ENCODE assay signal across 8 mouse cellular contexts in genomic region chr17:4906504-4906903, GRCm38 (mm10).
DNase-seq lines count a peak whose midpoint lies in the region; ATAC-seq and TF ChIP-seq lines count a peak whose summit lies in the region.

No protein-coding gene starts in this region.

- no peak overlapping the region for H3K4me2 ChIP-seq in heart, embryonic 11.5 days
- 0 out of 2 replicates have a peak overlapping the region, but pooled peaks have one; percentile 74 for H3K4me2 ChIP-seq in forebrain, postnatal 0 days (ENCODE audit: low read depth)
- H3K4me2 ChIP-seq in midbrain, embryonic 12.5 days (replicated peaks) = peak overlapping the region; percentile 69

- ATAC-seq in heart, embryonic 11.5 days (replicated peaks; ENCODE audit: insufficient number of reproducible peaks, low FRiP score, low TSS enrichment) = no peak
- ATAC-seq in forebrain, postnatal 0 days = no peak
- no peak for ATAC-seq in midbrain, embryonic 12.5 days (ENCODE audit: low FRiP score, low read depth)

- peak overlapping the region; percentile 35; the same call in 1 of the 2 replicates for H3K27ac ChIP-seq in heart, embryonic 11.5 days (ENCODE audit: low read depth, low read length)
- peak overlapping the region; percentile 97; the same call in 1 of the 2 replicates for H3K27ac ChIP-seq in forebrain, postnatal 0 days (ENCODE audit: low read depth, low read length)
- H3K27ac ChIP-seq in midbrain, embryonic 12.5 days (replicated peaks) = peak overlapping the region; percentile 99

- 59% methylated on average over 3 of the region's 3 CpGs for WGBS in heart, embryonic 11.5 days (ENCODE audit: insufficient replicate concordance)
- WGBS in forebrain, postnatal 0 days = 14% methylated on average over 3 of the region's 3 CpGs
- 26% methylated on average over 3 of the region's 3 CpGs for WGBS in midbrain, embryonic 12.5 days

- no peak for TF ChIP-seq CTCF in forebrain, postnatal 0 days (IDR thresholded peaks at IDR 0.05; ENCODE audit: low read depth)

- no peaks in the 10 kb centered on the region for H3K27me3 ChIP-seq in heart, embryonic 11.5 days (ENCODE audit: control insufficient read depth, insufficient read depth, low read length)
- no peaks in the 10 kb centered on the region for H3K27me3 ChIP-seq in forebrain, postnatal 0 days (ENCODE audit: insufficient read depth, low read length)
- H3K27me3 ChIP-seq in midbrain, embryonic 12.5 days = peaks cover 4% of the 10 kb centered on the region; the same call in 1 of the 2 replicates

- H3K9ac ChIP-seq in heart, embryonic 11.5 days (ENCODE audit: low read depth, low read length) = no peak overlapping the region
- no peak overlapping the region for H3K9ac ChIP-seq in forebrain, postnatal 0 days
- H3K9ac ChIP-seq in midbrain, embryonic 12.5 days (replicated peaks) = no peak overlapping the region

- H3K4me1 ChIP-seq in heart, embryonic 11.5 days (ENCODE audit: control insufficient read depth, insufficient read depth, low read length) = no peaks in the 10 kb centered on the region
- H3K4me1 ChIP-seq in forebrain, postnatal 0 days (ENCODE audit: insufficient read depth) = 0 out of 2 replicates have a peak, but pooled peaks cover 8% of the 10 kb centered on the region
- H3K4me1 ChIP-seq in midbrain, embryonic 12.5 days = peaks cover 11% of the 10 kb centered on the region

- H3K9me3 ChIP-seq in heart, embryonic 11.5 days (replicated peaks; ENCODE audit: control insufficient read depth, low read length) = no peaks in the 10 kb centered on the region
- no peaks in the 10 kb centered on the region for H3K9me3 ChIP-seq in forebrain, postnatal 0 days (ENCODE audit: low read length)
- H3K9me3 ChIP-seq in midbrain, embryonic 12.5 days = no peaks in the 10 kb centered on the region

- no peak for DNase-seq in heart, postnatal 14 days
- DNase-seq in NIH3T3 (ENCODE audit: low read depth) = peak; percentile 31
- DNase-seq in forebrain, postnatal 0 days = peak; percentile 35
- no peak for DNase-seq in urinary bladder, postnatal 25 days (ENCODE audit: low spot score)
- no peak for DNase-seq in spleen, postnatal 4 days (ENCODE audit: low spot score in 2 of 2)
- no peak for DNase-seq in layer of hippocampus, adult 11-12 months (ENCODE audit: low spot score)

- intact Hi-C loops in heart, postnatal 14 days (cut with DNase I) = loop anchor here (5.0 kb wide), 1 partner anchor 281 kb away; no protein-coding TSS in a partner anchor

- H3K4me3 ChIP-seq in heart, embryonic 11.5 days (ENCODE audit: low read depth, low read length) = no peak overlapping the region
- no peak overlapping the region; the same call in 1 of the 2 replicates for H3K4me3 ChIP-seq in forebrain, postnatal 0 days (ENCODE audit: low read depth, low read length)
- H3K4me3 ChIP-seq in midbrain, embryonic 12.5 days = no peak overlapping the region

- H3K36me3 ChIP-seq in heart, embryonic 11.5 days (ENCODE audit: control insufficient read depth, insufficient read depth, low read length) = no peaks in the 10 kb centered on the region
- H3K36me3 ChIP-seq in forebrain, postnatal 0 days (ENCODE audit: insufficient read depth) = no peaks in the 10 kb centered on the region
- H3K36me3 ChIP-seq in midbrain, embryonic 12.5 days = no peaks in the 10 kb centered on the region

Comparison
In these comparisons a context has a peak if more than half of its experiments do, and no peak if none do; other contexts are left out.
1. H3K27ac ChIP-seq: peak in every context shown above with its lines; median percentile 99 in midbrain, embryonic 12.5 days; 97 in forebrain, postnatal 0 days; 35 in heart, embryonic 11.5 days.
2. DNase-seq: peak in NIH3T3 (single experiment) and forebrain, postnatal 0 days (single experiment); none in heart, postnatal 14 days (0 of 2), urinary bladder, postnatal 25 days (single experiment), spleen, postnatal 4 days (0 of 2) and layer of hippocampus, adult 11-12 months (single experiment).